Mouse (Mus musculus): ENCODE data around the gene Nav2.

The Nav2 gene

DNA sequence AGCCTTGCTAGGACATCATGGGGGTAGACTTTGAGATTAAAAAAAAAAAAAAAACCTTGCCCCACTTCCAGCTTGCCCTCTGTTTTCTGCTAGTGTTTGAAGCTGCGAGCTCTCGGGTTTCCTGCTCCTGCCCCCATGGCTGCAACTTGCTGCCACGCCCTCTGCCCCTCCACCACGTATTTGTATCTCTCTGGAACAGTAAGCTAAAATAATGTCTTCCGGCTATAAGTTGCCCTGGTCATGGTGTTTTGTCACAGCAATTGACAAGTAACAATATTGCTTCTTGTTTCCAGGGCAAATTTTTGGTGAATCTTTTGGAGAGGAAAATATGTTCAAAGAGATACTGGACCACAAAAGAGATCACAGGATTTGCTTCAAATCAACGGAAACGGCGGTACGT lies 10.1 kb upstream of the Nav2 start:
- no peak for DNase-seq (ENCODE audit: low read depth, low spot score)
- H3K27me3 ChIP-seq (ENCODE audit: control insufficient read depth, insufficient read depth, low read length, poor library complexity, severe bottlenecking): no peaks in the 10 kb centered on the region

DNA sequence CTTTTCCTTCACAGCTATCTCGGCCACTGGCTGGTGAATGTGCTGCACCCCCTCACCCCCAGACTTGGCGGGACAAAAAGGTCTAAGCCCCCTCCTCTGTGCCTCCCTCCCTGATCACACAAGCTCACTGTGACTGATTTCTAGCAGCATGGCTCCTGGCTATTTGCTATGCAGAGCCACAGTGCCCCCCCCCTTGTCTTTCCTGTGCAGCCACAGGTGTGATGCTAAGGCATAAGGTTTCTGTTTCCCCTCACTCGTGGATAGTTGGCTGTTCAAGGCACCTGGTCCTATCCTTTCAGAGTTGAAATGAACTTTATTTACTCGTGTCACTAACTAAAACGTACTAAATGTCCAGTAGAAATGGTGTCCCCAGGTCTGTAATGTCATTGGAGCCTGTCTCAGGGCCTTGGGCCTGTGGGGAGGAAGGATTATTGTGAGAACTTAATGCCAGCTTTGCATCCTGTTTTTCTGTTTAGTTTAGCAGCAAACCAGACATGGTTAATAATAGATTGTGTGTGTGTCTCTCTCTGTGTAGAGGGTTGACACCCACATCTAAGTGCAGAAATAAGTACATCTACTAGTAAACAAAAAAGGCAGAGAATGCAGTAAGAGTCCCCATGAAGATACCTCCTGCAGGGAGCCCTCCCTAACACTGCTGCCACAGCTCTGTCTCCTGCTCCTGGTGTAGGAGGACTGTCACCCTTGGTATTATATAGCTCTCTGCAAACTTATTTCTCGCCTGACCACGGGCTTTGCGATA lies 7.9 kb upstream of the Nav2 start:
- no peak for DNase-seq (ENCODE audit: low read depth, low spot score)
- Histone ChIP-seq H3K27me3 (ENCODE audit: control insufficient read depth, insufficient read depth, low read length, poor library complexity, severe bottlenecking) (no peaks in the 10 kb centered on the region), H3K36me3 (ENCODE audit: control insufficient read depth, insufficient read depth, low read length, poor library complexity, severe bottlenecking) (no peaks in the 10 kb centered on the region)

More for the DNA sequence above, 10.1 kb upstream of the Nav2 start:
- no peaks in the 10 kb centered on the region for H3K36me3 ChIP-seq (ENCODE audit: control insufficient read depth, insufficient read depth, low read length, poor library complexity, severe bottlenecking)

DNA sequence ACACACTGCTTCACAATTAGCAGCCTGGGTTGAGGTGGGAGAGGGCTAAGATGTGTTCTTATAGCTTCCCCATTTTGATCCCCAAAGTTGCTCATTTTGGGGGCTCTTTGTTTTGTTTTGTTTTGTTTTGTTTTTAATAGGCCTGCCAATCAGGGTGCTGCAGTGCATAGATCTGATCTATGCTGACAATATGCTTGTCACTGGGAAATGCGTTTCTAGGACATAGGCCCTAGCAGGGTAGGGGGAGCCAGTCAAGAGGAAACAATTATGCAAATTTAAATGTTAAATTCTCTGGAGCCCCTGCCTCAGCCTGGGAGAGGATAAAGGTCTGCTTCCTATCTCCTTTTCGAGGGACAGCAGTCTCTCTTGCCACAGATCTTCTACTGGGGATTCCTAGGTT lies 6.1 kb upstream of the Nav2 start:
- Histone ChIP-seq H3K36me3 (ENCODE audit: control insufficient read depth, insufficient read depth, low read length, poor library complexity, severe bottlenecking) (no peaks in the 10 kb centered on the region), H3K27me3 (ENCODE audit: control insufficient read depth, insufficient read depth, low read length, poor library complexity, severe bottlenecking) (no peaks in the 10 kb centered on the region)
- DNase-seq (ENCODE audit: low read depth, low spot score): no peak

DNA sequence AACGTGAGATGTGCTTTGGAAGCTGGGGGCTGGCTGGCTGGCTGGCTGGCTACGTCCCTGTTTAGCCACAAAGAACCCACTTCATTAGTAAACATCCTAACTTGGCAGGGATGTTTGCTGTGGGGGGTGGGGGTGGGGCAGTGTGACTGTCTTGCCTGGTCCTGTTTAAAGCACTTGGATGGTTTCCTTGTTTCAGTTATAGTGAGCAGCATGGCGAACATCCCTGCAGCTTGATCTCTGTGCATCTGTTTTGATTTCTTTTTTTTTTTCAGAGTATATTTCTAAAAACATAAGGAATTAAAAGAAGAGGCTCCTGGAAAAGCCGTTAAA lies 791 bp downstream of the Nav2 start:
- DNase-seq (ENCODE audit: low read depth, low spot score): no peak
- Histone ChIP-seq H3K27me3 (ENCODE audit: control insufficient read depth, insufficient read depth, low read length, poor library complexity, severe bottlenecking) (no peaks in the 10 kb centered on the region), H3K36me3 (ENCODE audit: control insufficient read depth, insufficient read depth, low read length, poor library complexity, severe bottlenecking) (no peaks in the 10 kb centered on the region)

DNA sequence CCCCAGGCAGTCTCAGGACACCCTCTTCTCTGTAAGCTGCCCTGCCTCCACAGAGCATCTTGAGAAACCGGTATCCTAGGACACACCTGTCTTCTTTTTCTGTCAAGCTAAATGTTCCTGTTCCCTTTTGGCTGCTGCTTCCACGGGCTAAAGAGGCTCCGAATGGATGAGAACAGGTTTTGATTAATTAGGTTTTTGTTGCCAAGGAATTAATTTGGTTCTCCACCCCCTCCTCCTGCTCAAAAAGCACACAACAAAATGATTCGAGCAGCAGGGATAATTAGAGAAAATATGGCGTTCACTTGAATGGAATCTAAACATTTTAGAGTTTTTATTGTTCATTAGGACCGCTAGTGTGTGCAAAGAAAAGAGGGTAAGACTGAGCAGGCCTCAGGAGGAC lies 1.8 kb downstream of the Nav2 start:
- Histone ChIP-seq H3K36me3 (ENCODE audit: control insufficient read depth, insufficient read depth, low read length, poor library complexity, severe bottlenecking) (no peaks in the 10 kb centered on the region), H3K27me3 (ENCODE audit: control insufficient read depth, insufficient read depth, low read length, poor library complexity, severe bottlenecking) (no peaks in the 10 kb centered on the region)
- no peak for DNase-seq (ENCODE audit: low read depth, low spot score)

DNA sequence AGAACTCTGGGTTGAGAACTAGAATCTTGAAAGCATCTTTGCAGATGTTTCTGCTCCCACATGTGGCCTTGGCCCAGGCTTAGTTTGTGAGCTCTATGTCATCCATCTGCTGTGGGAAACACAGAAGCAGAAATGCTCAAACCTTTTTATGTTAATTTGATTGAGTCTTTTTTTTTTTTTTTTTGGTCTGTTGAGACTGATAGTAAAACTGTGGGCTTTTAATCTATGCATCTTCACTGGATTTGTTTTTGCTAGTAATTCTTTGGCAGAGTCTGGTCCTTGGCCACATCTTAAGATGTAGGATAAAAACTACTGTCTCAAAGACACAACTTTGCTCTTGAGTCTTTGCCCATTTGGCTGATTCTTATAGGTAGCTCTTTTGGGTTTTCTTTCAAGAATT lies 2.6 kb downstream of the Nav2 start:
- DNase-seq (ENCODE audit: low read depth, low spot score): no peak
- H3K27me3 ChIP-seq (ENCODE audit: control insufficient read depth, insufficient read depth, low read length, poor library complexity, severe bottlenecking): no peaks in the 10 kb centered on the region
- no peaks in the 10 kb centered on the region for H3K36me3 ChIP-seq (ENCODE audit: control insufficient read depth, insufficient read depth, low read length, poor library complexity, severe bottlenecking)

DNA sequence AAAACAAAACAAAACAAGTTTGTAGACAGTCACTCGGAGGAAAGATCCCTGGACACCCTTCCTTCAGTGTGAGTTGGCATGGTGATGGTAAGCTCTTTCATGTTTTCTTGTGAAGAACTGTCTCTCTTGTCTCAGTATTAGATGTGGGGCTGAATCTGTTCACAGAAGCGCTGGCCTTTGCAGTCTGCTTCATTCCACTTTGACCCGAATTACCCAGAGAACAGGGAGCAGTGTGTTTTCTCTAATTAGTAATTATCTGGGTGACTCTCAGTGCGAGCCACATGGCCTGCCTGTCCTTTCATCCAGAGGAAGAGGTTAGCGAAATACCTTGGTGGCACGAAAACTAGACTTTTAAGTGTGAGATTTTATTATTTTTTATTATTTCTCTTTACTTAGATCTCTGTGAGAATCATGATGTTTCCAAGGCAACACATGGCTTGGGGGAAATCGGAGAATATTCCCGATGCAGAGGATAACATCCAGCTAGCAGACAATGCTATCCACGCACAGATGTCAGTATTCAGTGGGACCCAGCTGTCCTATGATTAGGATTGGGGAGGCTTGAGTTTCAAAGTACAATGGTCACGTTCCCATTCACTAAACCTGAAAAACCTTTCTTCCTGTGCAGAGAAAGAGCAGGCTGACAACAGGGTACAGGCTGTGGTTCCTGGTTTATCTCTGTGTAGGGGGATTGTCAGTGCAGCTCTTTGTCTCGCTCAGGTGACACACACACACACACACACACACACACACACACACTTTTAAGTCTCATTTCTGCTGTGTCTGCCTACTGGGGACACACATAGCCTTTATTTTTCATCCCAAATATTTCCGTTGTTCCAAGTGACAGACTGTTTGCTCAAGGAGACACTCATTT lies 6.4 kb downstream of the Nav2 start:
- H3K27me3 ChIP-seq (ENCODE audit: control insufficient read depth, insufficient read depth, low read length, poor library complexity, severe bottlenecking): no peaks in the 10 kb centered on the region
- H3K36me3 ChIP-seq (ENCODE audit: control insufficient read depth, insufficient read depth, low read length, poor library complexity, severe bottlenecking): no peaks in the 10 kb centered on the region
- DNase-seq (ENCODE audit: low read depth, low spot score): no peak

DNA sequence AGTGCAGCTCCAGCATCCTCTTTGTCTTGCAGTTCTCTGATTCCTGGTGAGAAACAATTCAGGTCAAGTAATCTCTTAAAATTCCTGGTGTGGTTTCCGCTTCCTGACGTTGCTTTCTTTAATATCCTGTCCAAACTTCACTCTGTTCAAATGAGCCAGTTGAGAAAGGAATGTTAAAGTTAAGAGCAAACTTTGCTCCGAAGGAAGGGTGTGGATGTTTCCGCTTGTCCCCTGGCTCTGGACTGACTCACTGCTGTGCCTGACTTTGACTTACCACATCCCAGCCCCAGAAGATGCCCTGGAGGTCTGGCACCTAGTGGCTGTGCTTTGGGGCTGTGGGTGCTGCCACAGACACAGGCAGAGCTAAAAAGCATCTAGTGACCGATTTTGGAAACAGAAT lies 8.9 kb downstream of the Nav2 start:
- no peaks in the 10 kb centered on the region for H3K27me3 ChIP-seq (ENCODE audit: control insufficient read depth, insufficient read depth, low read length, poor library complexity, severe bottlenecking)
- H3K36me3 ChIP-seq (ENCODE audit: control insufficient read depth, insufficient read depth, low read length, poor library complexity, severe bottlenecking): no peaks in the 10 kb centered on the region
- no peak for DNase-seq (ENCODE audit: low read depth, low spot score)

DNA sequence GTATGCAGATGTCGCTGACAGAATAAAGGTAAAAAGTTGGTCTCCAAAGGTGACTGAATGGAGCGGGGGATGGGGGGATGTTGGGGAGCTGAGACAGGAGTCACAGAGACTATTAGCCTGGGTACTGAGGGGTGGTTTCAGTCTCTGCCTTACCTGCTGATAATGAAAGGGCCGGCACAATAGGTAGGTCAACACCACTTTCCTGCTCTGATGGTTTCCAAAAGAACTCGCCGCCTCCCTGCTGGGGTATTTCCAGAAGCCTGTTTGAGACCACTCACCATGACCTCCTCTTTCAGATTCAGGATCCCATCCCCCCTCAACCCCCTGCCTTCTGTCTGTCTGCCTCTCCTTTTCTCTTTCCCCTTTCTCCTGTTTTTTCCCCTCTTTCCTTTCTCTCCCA lies 9.5 kb downstream of the Nav2 start:
- no peak for DNase-seq (ENCODE audit: low read depth, low spot score)
- no peaks in the 10 kb centered on the region for H3K36me3 ChIP-seq (ENCODE audit: control insufficient read depth, insufficient read depth, low read length, poor library complexity, severe bottlenecking)
- H3K27me3 ChIP-seq (ENCODE audit: control insufficient read depth, insufficient read depth, low read length, poor library complexity, severe bottlenecking): no peaks in the 10 kb centered on the region

DNA sequence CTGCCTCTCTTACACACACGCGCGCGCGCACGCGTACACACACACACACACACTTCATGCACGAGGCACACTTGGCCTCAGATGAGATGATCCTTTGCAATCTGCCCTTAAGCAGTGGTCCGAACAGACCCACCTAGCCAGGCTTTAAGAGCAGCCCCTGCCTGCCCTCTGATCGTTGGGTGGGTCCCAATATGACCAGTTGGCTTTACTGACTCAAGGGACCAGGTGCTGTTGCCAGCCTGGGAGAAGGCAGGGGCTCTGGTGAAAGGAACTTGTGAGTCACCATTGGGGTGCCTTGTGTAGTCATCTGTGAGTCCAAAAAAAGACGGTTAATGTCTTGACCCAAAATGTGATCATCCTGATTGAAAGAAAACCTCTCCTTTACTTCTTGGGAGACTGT lies 9.9 kb downstream of the Nav2 start:
- H3K27me3 ChIP-seq (ENCODE audit: control insufficient read depth, insufficient read depth, low read length, poor library complexity, severe bottlenecking): no peaks in the 10 kb centered on the region
- DNase-seq (ENCODE audit: low read depth, low spot score): no peak
- H3K36me3 ChIP-seq (ENCODE audit: control insufficient read depth, insufficient read depth, low read length, poor library complexity, severe bottlenecking): no peaks in the 10 kb centered on the region

DNA sequence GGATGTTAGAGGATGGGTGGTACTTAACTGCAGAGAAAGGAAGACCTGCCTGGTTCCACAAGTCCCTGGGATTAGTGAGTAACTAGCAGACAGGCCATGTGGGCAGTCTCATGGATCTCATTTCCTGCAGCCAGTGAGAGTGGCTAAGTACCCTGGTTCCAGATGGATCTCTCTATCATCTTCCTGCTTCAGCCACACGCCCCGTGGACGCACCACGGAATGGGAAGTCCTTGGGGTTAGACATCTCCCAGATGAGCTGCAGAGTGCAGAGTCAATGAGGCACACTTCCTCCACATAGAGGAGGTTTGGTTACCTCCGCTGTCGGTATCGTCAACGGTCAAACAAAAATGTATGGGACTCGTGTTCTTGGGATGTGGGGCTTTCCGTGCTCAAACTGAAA lies 15.1 kb downstream of the Nav2 start:
- Histone ChIP-seq H3K27me3 (ENCODE audit: control insufficient read depth, insufficient read depth, low read length, poor library complexity, severe bottlenecking) (no peaks in the 10 kb centered on the region; the same call in 1 of the 2 replicates), H3K36me3 (ENCODE audit: control insufficient read depth, insufficient read depth, low read length, poor library complexity, severe bottlenecking) (no peaks in the 10 kb centered on the region)
- peak; percentile 31 for DNase-seq (ENCODE audit: low read depth, low spot score)

DNA sequence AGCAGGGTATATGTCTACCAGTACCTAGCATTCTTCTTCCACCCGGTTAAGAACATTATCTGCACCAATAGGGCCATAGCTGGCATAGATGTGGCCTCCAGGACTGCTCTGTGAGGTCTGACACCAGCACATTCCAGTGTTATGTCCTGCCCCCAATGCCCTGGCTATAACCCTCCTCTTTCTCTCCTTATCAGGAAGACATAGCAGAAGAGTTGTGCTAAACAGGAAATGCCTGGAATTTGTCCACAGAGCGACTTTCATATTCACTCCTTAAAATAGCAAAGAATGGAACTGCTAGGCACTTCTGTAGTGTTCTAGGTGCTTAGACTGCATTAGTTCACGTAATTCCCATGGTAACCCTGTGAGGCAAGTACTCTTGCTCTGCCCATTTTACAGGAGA lies 16.7 kb downstream of the Nav2 start:
- Histone ChIP-seq H3K36me3 (ENCODE audit: control insufficient read depth, insufficient read depth, low read length, poor library complexity, severe bottlenecking) (no peaks in the 10 kb centered on the region), H3K27me3 (ENCODE audit: control insufficient read depth, insufficient read depth, low read length, poor library complexity, severe bottlenecking) (no peaks in the 10 kb centered on the region; the same call in 1 of the 2 replicates)
- no peak for DNase-seq (ENCODE audit: low read depth, low spot score)

DNA sequence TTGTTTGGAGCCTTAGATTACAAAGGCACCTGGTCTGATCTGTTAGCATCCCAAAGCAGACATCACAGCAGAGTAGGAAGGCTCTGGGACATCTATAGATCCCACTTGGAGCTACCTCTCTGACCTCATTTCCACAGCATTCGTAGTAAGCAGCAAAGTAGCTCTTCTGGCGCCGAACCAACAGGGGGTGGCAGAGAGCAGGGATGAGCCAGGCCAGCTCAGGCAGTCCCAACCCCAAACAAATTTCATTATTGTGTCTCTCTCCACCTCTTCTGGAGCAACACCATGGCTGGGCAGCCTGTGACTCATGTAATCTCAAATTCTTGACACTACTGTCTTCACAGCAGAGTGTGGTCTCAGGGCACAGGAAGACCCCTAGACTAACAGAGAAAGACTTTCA lies 19.8 kb downstream of the Nav2 start:
- Histone ChIP-seq H3K36me3 (ENCODE audit: control insufficient read depth, insufficient read depth, low read length, poor library complexity, severe bottlenecking) (no peaks in the 10 kb centered on the region), H3K27me3 (ENCODE audit: control insufficient read depth, insufficient read depth, low read length, poor library complexity, severe bottlenecking) (no peaks in the 10 kb centered on the region; the same call in 1 of the 2 replicates)
- peak; percentile 48 for DNase-seq (ENCODE audit: low read depth, low spot score)

DNA sequence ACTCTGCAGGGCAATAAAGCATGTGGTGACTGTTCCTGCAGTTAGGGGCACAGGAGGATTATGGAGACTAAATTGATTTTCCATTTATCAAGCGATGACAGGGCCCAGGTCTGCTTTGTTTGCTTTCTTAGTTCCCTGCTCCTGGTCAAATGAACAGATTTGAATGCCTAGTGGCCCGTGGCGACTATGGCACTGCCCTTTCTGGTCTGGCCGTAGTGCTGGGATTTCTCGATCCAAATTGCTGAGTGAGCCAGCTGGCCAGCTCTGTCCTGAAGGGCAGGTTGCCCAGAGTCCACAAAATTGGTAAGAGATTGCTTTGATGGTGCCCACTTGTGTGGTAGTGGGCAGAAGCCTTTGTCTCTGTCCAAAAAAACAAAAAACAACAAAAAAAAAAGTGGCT lies 21.9 kb downstream of the Nav2 start:
- Histone ChIP-seq H3K27me3 (ENCODE audit: control insufficient read depth, insufficient read depth, low read length, poor library complexity, severe bottlenecking) (no peaks in the 10 kb centered on the region; the same call in 1 of the 2 replicates), H3K36me3 (ENCODE audit: control insufficient read depth, insufficient read depth, low read length, poor library complexity, severe bottlenecking) (no peaks in the 10 kb centered on the region)
- DNase-seq (ENCODE audit: low read depth, low spot score): no peak

DNA sequence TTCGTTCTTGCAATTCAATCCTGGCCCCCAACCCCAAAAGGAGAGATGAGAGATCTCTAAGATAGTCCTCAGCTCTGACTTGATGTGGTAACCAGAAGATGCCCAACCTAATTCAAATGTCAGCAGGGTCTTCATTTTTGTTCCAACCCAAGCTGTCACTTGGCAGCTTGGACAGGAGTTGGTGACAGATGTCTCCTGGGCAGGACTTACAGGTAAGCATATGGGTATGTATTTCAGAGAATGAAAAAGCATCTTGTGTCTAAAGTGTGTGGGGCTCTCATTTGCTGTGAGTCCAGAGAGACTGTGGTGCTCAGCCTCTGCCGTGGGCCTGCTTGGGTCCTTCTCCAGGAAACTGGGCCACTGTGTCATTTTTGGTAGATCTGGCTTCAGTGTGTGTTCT lies 23.6 kb downstream of the Nav2 start:
- H3K36me3 ChIP-seq (ENCODE audit: control insufficient read depth, insufficient read depth, low read length, poor library complexity, severe bottlenecking): no peaks in the 10 kb centered on the region
- H3K27me3 ChIP-seq (ENCODE audit: control insufficient read depth, insufficient read depth, low read length, poor library complexity, severe bottlenecking): no peaks in the 10 kb centered on the region; the same call in 1 of the 2 replicates
- no peak for DNase-seq (ENCODE audit: low read depth, low spot score)
